Mouse (Mus musculus) left cerebral cortex, postnatal 10 days (tissue): Measurements from ENCODE around the gene Foxf1. TPM values are rescaled to one million over a fixed set of nuclear protein-coding genes. Genes with fewer than 3 reads are reported as not detected.

Experiments used
- microRNA-seq: library from miRNA; unstranded; fragments of <30 nt; microRNA quantifications from one replicate; pipeline ENCODE4 v1.2.0, GENCODE M21; 2022
- total RNA-seq, 2 experiments: library from RNA; stranded (reverse); gene quantifications; 2 replicates each; pipeline ENCODE4 v1.2.3; 2021

The Foxf1 gene
- total RNA-seq, 2 experiments from 2014 or later, result 1.4 to 1.5 TPM

Small RNA genes lying within 50 kb of the gene (microRNA-seq; reads per million reads assigned to microRNA genes)
- not detected for gene Gm27530

Other genes starting within 250 kb of the Foxf1 start
- 10 to 100 TPM; 26.5 to 30.1 TPM for gene Mthfsd, start 24.0 kb downstream of the Foxf1 start, total RNA-seq
- 1 to 10 TPM; 2.8 to 3.1 TPM for gene Foxc2, start 31.8 kb downstream of the Foxf1 start, total RNA-seq
- under 1 TPM in 1 of 2 experiments, not detected in 1; 0.36 TPM for gene Foxl1, start 43.6 kb downstream of the Foxf1 start, total RNA-seq